Comparison of ENCODE assay signal across 21 mouse cellular contexts in the genomic region with DNA sequence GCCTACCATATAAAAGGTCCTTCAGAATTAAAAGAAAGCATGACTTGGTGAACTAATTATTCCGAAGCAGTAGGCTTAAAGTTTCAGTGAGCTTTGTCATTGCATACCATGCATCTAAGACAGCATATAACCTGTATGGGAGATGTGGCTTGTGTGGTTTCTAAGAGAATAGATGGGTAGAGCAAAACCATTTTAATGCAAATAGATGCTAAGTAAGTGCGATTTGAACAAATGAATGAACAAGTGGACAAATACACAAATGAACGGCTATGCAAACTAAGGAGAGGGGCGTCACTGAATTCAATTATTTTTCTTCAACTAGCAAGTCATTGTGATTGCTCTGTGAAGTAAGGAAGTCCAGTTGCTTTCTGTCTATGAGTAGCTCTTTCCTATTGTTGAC.
DNase-seq lines count a peak whose midpoint lies in the region; TF ChIP-seq lines count a peak whose summit lies in the region.
"Had no signal": no experiment of that assay in that cellular context is flagged by ENCODE, and none has a peak within 500 bp of the region (broad histone marks: within the 10 kb centered on the region; RNA-seq: fewer than 3 reads in every experiment).

No protein-coding gene starts in this region.

- no peak for TF ChIP-seq RAD21 in CH12.LX (IDR thresholded peaks at IDR 0.05; ENCODE audit: low read depth, low read length)

- H3K36me3 ChIP-seq in CH12.LX (replicated peaks in 1 of 2; ENCODE audit: control insufficient read depth in 1 of 2, insufficient read depth in 1 of 2, low read length in 1 of 2), result no peaks in the 10 kb centered on the region
- H3K36me3 ChIP-seq in ES-E14 (ENCODE audit: control insufficient read depth, insufficient read depth, low read length, poor library complexity, severe bottlenecking), result no peaks in the 10 kb centered on the region
- no peaks in the 10 kb centered on the region for H3K36me3 ChIP-seq in embryonic facial prominence, embryonic 10.5 days (replicated peaks)
- H3K36me3 ChIP-seq: embryonic facial prominence, embryonic 12.5 days; embryonic facial prominence, embryonic 15.5 days; G1E; hindbrain, embryonic 12.5 days; hindbrain, embryonic 15.5 days had no signal

- no peak overlapping the region for H3K27ac ChIP-seq in CH12.LX (ENCODE audit: insufficient read depth, low read depth)
- H3K27ac ChIP-seq in ES-E14 (ENCODE audit: insufficient read depth, low read depth, low read length, poor library complexity, severe bottlenecking), result no peak overlapping the region
- 0 out of 2 replicates have a peak overlapping the region, but pooled peaks have one; percentile 50 for H3K27ac ChIP-seq in olfactory bulb, adult 2 months (ENCODE audit: insufficient read depth, low read depth, low read length)
- H3K27ac ChIP-seq in embryonic facial prominence, embryonic 10.5 days (replicated peaks), result no peak overlapping the region
- H3K27ac ChIP-seq: embryonic facial prominence, embryonic 12.5 days; embryonic facial prominence, embryonic 15.5 days; forebrain, embryonic 13.5 days; hindbrain, embryonic 12.5 days; hindbrain, embryonic 15.5 days had no signal

- no peak for TF ChIP-seq CTCF in CH12.LX (conservative IDR thresholded peaks at IDR 0.05 in 1 of 2, IDR thresholded peaks at IDR 0.05 in 1 of 2; ENCODE audit: low read depth in 2 of 2, low read length in 2 of 2)
- TF ChIP-seq CTCF in olfactory bulb, adult 2 months (IDR thresholded peaks at IDR 0.05; ENCODE audit: insufficient read depth, low read depth, low read length), result no peak

- H3K4me3 ChIP-seq in CH12.LX (replicated peaks in 1 of 3; ENCODE audit: low read depth in 2 of 3, low read length in 2 of 3, poor library complexity in 1 of 3) (no peak overlapping the region), ES-E14 (ENCODE audit: insufficient read depth in 1 of 2, low read depth in 1 of 2, low read length in 2 of 2, poor library complexity in 1 of 2, severe bottlenecking in 1 of 2) (no peak overlapping the region)
- H3K4me3 ChIP-seq in olfactory bulb, adult 2 months (ENCODE audit: insufficient read depth, low read depth, low read length), result no peak overlapping the region
- no peak overlapping the region for H3K4me3 ChIP-seq in embryonic facial prominence, embryonic 10.5 days
- H3K4me3 ChIP-seq: embryonic facial prominence, embryonic 12.5 days; embryonic facial prominence, embryonic 15.5 days; erythroblast, embryonic 14.5 days; forebrain, embryonic 13.5 days; hindbrain, embryonic 12.5 days; hindbrain, embryonic 15.5 days had no signal

- DNase-seq in CH12.LX (ENCODE audit: extremely low read depth) (peak; percentile 8), ES-E14 (ENCODE audit: low read depth, low spot score) (peak; percentile 19), ZHBTc4 (ENCODE audit: low read depth, low spot score) (peak; percentile 74)
- DNase-seq in cerebellum, postnatal 4 days (ENCODE audit: low spot score in 2 of 2), result no peak
- DNase-seq in embryonic facial prominence, embryonic 10.5 days (ENCODE audit: low spot score), result no peak
- DNase-seq in gastrocnemius, postnatal 4 days (ENCODE audit: low spot score in 2 of 2), result no peak
- DNase-seq: B cell, adult 2 months; cerebellum, adult 11-12 months; cerebellum, adult 8-10 months; cerebellum, postnatal 10 days; cerebellum, postnatal 36 days; gastrocnemius, postnatal 10 days had no signal

- H3K9ac ChIP-seq in CH12.LX (ENCODE audit: insufficient read depth, low read depth) (no peak overlapping the region), ES-E14 (ENCODE audit: insufficient read depth, low read depth, low read length, poor library complexity, severe bottlenecking) (no peak overlapping the region)
- H3K9ac ChIP-seq: embryonic facial prominence, embryonic 12.5 days; embryonic facial prominence, embryonic 15.5 days; forebrain, embryonic 13.5 days; hindbrain, embryonic 12.5 days; hindbrain, embryonic 15.5 days had no signal

- no peak for TF ChIP-seq EP300 in CH12.LX (IDR thresholded peaks at IDR 0.05; ENCODE audit: low read length)

- TF ChIP-seq POLR2A in CH12.LX (IDR thresholded peaks at IDR 0.05; ENCODE audit: low read depth, low read length), result no peak
- no peak for TF ChIP-seq POLR2A in olfactory bulb, adult 2 months (IDR thresholded peaks at IDR 0.05; ENCODE audit: insufficient read depth, low read depth, low read length)

- peaks cover 6 to 10% of the 10 kb centered on the region in 2 experiments for H3K4me1 ChIP-seq in CH12.LX (ENCODE audit: control insufficient read depth in 1 of 2, insufficient read depth in 2 of 2)
- peaks cover 2 to 4% of the 10 kb centered on the region in 2 experiments; a peak in 2 of 4 replicates for H3K4me1 ChIP-seq in ES-E14 (ENCODE audit: control insufficient read depth in 2 of 2, insufficient read depth in 2 of 2, low read length in 2 of 2, poor library complexity in 1 of 2)
- 0 out of 2 replicates have a peak, but pooled peaks cover 3% of the 10 kb centered on the region for H3K4me1 ChIP-seq in olfactory bulb, adult 2 months (ENCODE audit: control insufficient read depth, insufficient read depth, low read length)
- H3K4me1 ChIP-seq in embryonic facial prominence, embryonic 10.5 days, result 0 out of 2 replicates have a peak, but pooled peaks cover 5% of the 10 kb centered on the region
- H3K4me1 ChIP-seq: embryonic facial prominence, embryonic 15.5 days; hindbrain, embryonic 12.5 days; hindbrain, embryonic 15.5 days had no signal

- no peaks in the 10 kb centered on the region for H3K79me2 ChIP-seq in CH12.LX (replicated peaks; ENCODE audit: control insufficient read depth, extremely low read depth, insufficient read depth, poor library complexity, severe bottlenecking)

- H3K4me2 ChIP-seq in CH12.LX (ENCODE audit: insufficient read depth, low read depth, poor library complexity, severe bottlenecking), result no peak overlapping the region
- H3K4me2 ChIP-seq: embryonic facial prominence, embryonic 12.5 days; embryonic facial prominence, embryonic 15.5 days; forebrain, embryonic 13.5 days; heart, embryonic 11.5 days; hindbrain, embryonic 12.5 days; hindbrain, embryonic 15.5 days had no signal

- dilution Hi-C loops in CH12.LX (cut with MboI; ENCODE audit: extremely low pct_ligation_motif_present, extremely low pct_unique_long_range_greater_than_20kb, low sequenced_read_pairs), result no loop called here

- H3K9me3 ChIP-seq in CH12.LX (replicated peaks; ENCODE audit: low read length) (no peaks in the 10 kb centered on the region), ES-E14 (ENCODE audit: control insufficient read depth, insufficient read depth, low read depth, low read length) (no peaks in the 10 kb centered on the region)
- no peaks in the 10 kb centered on the region for H3K9me3 ChIP-seq in embryonic facial prominence, embryonic 10.5 days
- H3K9me3 ChIP-seq: embryonic facial prominence, embryonic 12.5 days; embryonic facial prominence, embryonic 15.5 days; forebrain, embryonic 13.5 days; hindbrain, embryonic 12.5 days; hindbrain, embryonic 15.5 days had no signal

- in situ Hi-C loops in CH12.LX (cut with MboI; ENCODE audit: low pct_ligation_motif_present, low pct_unique_long_range_greater_than_20kb, low sequenced_read_pairs), result no loop called here
- in situ Hi-C loops in ES-E14 (cut with MboI; ENCODE audit: low sequenced_read_pairs in 2 of 2, unreplicated experiment in 2 of 2), result no loop called here

- no peaks in the 10 kb centered on the region for H3K27me3 ChIP-seq in CH12.LX (replicated peaks)
- H3K27me3 ChIP-seq in embryonic facial prominence, embryonic 10.5 days (replicated peaks; ENCODE audit: low read depth, poor library complexity, severe bottlenecking), result no peaks in the 10 kb centered on the region
- H3K27me3 ChIP-seq: embryonic facial prominence, embryonic 12.5 days; embryonic facial prominence, embryonic 15.5 days; forebrain, embryonic 13.5 days; hindbrain, embryonic 12.5 days; hindbrain, embryonic 15.5 days had no signal

- WGBS in olfactory bulb, adult 2 months, result 52% methylated on average over 4 of the region's 4 CpGs
- 94% methylated on average over 4 of the region's 4 CpGs for WGBS in embryonic facial prominence, embryonic 10.5 days

TF ChIP-seq in CH12.LX, 34 proteins besides CTCF, POLR2A, EP300 and RAD21 (continues in another document):
- TF ChIP-seq MEF2A (IDR thresholded peaks at IDR 0.05; ENCODE audit: borderline replicate concordance, low read depth, low read length) (no peak), IRF4 (IDR thresholded peaks at IDR 0.05; ENCODE audit: low read depth, low read length) (no peak), CHD1 (IDR thresholded peaks at IDR 0.05; ENCODE audit: low read depth, low read length) (no peak), RCOR1 (conservative IDR thresholded peaks at IDR 0.05; ENCODE audit: low read depth, low read length) (no peak), BHLHE40 (IDR thresholded peaks at IDR 0.05; ENCODE audit: low read depth, low read length) (no peak), ZMIZ1 (IDR thresholded peaks at IDR 0.05; ENCODE audit: low read depth, low read length) (no peak), JUN (IDR thresholded peaks at IDR 0.05; ENCODE audit: insufficient read depth, low read depth, low read length) (no peak), KAT2A (IDR thresholded peaks at IDR 0.05; ENCODE audit: insufficient replicate concordance, low read length) (no peak), GABPA (IDR thresholded peaks at IDR 0.05; ENCODE audit: insufficient replicate concordance, low read depth, low read length) (no peak), TCF12 (IDR thresholded peaks at IDR 0.05; ENCODE audit: low read depth, low read length) (no peak), POLR2AphosphoS2 (IDR thresholded peaks at IDR 0.05; ENCODE audit: low read depth, low read length) (no peak), E2F4 (IDR thresholded peaks at IDR 0.05; ENCODE audit: insufficient replicate concordance, low read depth, low read length) (no peak)

TF ChIP-seq in ES-E14, 5 proteins besides CTCF, POLR2A, EP300 and RAD21:
- TF ChIP-seq CHD2 (IDR thresholded peaks at IDR 0.05; ENCODE audit: low read depth, low read length), result no peak
- no peak for TF ChIP-seq ZNF384 (IDR thresholded peaks at IDR 0.05; ENCODE audit: low read depth, low read length)
- peak; percentile 83 for TF ChIP-seq MAFK (IDR thresholded peaks at IDR 0.05; ENCODE audit: insufficient read depth, low read depth, low read length)
- TF ChIP-seq HCFC1 (IDR thresholded peaks at IDR 0.05; ENCODE audit: borderline replicate concordance, insufficient read depth, low read length), result no peak

Comparison
In these comparisons a context has a peak if more than half of its experiments do, and no peak if none do; other contexts are left out.
1. DNase-seq: peak in CH12.LX (single experiment), ES-E14 (single experiment) and ZHBTc4 (single experiment); none in cerebellum, postnatal 4 days (0 of 2), embryonic facial prominence, embryonic 10.5 days (single experiment) and gastrocnemius, postnatal 4 days (0 of 2).